Mouse (Mus musculus) T-helper 17 cell (primary cell): ENCODE results near the gene Basp1.
"Not testable (repeated sequence)": the region's sequence is repeated elsewhere in the genome, so short reads cannot be mapped to it uniquely, and the experiment has no call there.

ENCODE experiments used
- in situ Hi-C, 2 experiments: fragments of 300-600 bp; cut with MboI, MseI; formaldehyde crosslinking; loops; 1 replicate in 1 of 2; 2 replicates in 1 of 2; pipeline ENCODE4 v1.15.1; 2025; ENCODE audit warnings: high pct_unique_total_duplicates in 2 of 2

Gene Basp1

GRCm38 (mm10) chr15:25413378-25413901 lies at the start of gene Basp1:
Basp1 (minus strand) TSS chr15:25413764.
- in situ Hi-C loops = loop anchor here in 1 of 2 experiments (5.0 kb wide), 2 partner anchors 46 to 821 kb away; no protein-coding TSS in a partner anchor

GRCm38 (mm10) chr15:25463076-25463475 lies 49.5 kb upstream of the Basp1 start:
- in situ Hi-C loops = not testable (repeated sequence)

- in situ Hi-C loops = no loop called here
Observed at GRCm38 (mm10) chr15:25462056-25462762, 48.6 kb upstream of the Basp1 start.

GRCm38 (mm10) chr15:25459901-25460300 lies 46.3 kb upstream of the Basp1 start:
- in situ Hi-C loops = no loop called here

- in situ Hi-C loops = no loop called here
Observed at GRCm38 (mm10) chr15:25457421-25457820, 43.9 kb upstream of the Basp1 start.

- in situ Hi-C loops = no loop called here
Observed at GRCm38 (mm10) chr15:25453538-25453937, 40.0 kb upstream of the Basp1 start.

GRCm38 (mm10) chr15:25449348-25449747 lies 35.8 kb upstream of the Basp1 start:
- in situ Hi-C loops = loop anchor here in 1 of 2 experiments (5.0 kb wide), 1 partner anchor 113 kb away; no protein-coding TSS in a partner anchor

- in situ Hi-C loops = loop anchor here in 1 of 2 experiments (5.0 kb wide), 1 partner anchor 113 kb away; no protein-coding TSS in a partner anchor
Observed at GRCm38 (mm10) chr15:25448703-25449340, 35.3 kb upstream of the Basp1 start.

GRCm38 (mm10) chr15:25447136-25447535 lies 33.6 kb upstream of the Basp1 start:
- in situ Hi-C loops = loop anchor here in 1 of 2 experiments (5.0 kb wide), 1 partner anchor 115 kb away; no protein-coding TSS in a partner anchor

- in situ Hi-C loops = loop anchor here in 1 of 2 experiments (5.0 kb wide), 1 partner anchor 116 kb away; no protein-coding TSS in a partner anchor
Observed at GRCm38 (mm10) chr15:25446155-25446487, 32.6 kb upstream of the Basp1 start.

- in situ Hi-C loops = loop anchor here in 1 of 2 experiments (5.0 kb wide), 1 partner anchor 117 kb away; no protein-coding TSS in a partner anchor
Observed at GRCm38 (mm10) chr15:25445361-25446154, 32.0 kb upstream of the Basp1 start.

- in situ Hi-C loops = loop anchor here (5.0 kb wide), 5 partner anchors 38 to 543 kb away; partner anchors contain the start of gene Myo10 (in 2 of the 2)
Observed at GRCm38 (mm10) chr15:25444208-25444607, 30.6 kb upstream of the Basp1 start.

GRCm38 (mm10) chr15:25443140-25443790 lies 29.7 kb upstream of the Basp1 start:
- in situ Hi-C loops = loop anchor here (5.0 kb wide), 5 partner anchors 39 to 544 kb away; partner anchors contain the start of gene Myo10 (in 2 of the 2)

- in situ Hi-C loops = loop anchor here (5.0 kb wide), 5 partner anchors 40 to 545 kb away; partner anchors contain the start of gene Myo10 (in 2 of the 2)
Observed at GRCm38 (mm10) chr15:25441868-25442185, 28.3 kb upstream of the Basp1 start.

- in situ Hi-C loops = loop anchor here (5.0 kb wide), 5 partner anchors 41 to 546 kb away; partner anchors contain the start of gene Myo10 (in 2 of the 2)
Observed at GRCm38 (mm10) chr15:25440991-25441867, 27.7 kb upstream of the Basp1 start.

- in situ Hi-C loops = loop anchor here (5.0 kb wide), 5 partner anchors 42 to 547 kb away; partner anchors contain the start of gene Myo10 (in 2 of the 2)
Observed at GRCm38 (mm10) chr15:25440317-25440716, 26.8 kb upstream of the Basp1 start.

- in situ Hi-C loops = no loop called here
Observed at GRCm38 (mm10) chr15:25432341-25432740, 18.8 kb upstream of the Basp1 start.

GRCm38 (mm10) chr15:25430167-25430566 lies 16.6 kb upstream of the Basp1 start:
- in situ Hi-C loops = no loop called here

- in situ Hi-C loops = loop anchor here in 1 of 2 experiments (10.0 kb wide), 2 partner anchors 366 to 1416 kb away; no protein-coding TSS in a partner anchor
Observed at GRCm38 (mm10) chr15:25429007-25429406, 15.4 kb upstream of the Basp1 start.
